Mouse (Mus musculus) G1E-ER4 (cell line): ENCODE results near the gene Eif3k. TPM values are rescaled to one million over a fixed set of nuclear protein-coding genes. Genes with fewer than 3 reads are reported as not detected.

Source experiments
- GATA1 ChIP-seq: IDR thresholded peaks from one replicate; pipeline ENCODE4 v1.8.0; 2012; ENCODE audit warnings: low read length, inconsistent platforms
- polyA plus RNA-seq: library from polyadenylated mRNA; stranded (reverse); fragments of >175 nt; gene quantifications from 2 replicates; pipeline ENCODE4 v1.2.3, GENCODE M21; 2012

Gene Eif3k
- polyA plus RNA-seq, 1 experiment, result 100 TPM

DNA sequence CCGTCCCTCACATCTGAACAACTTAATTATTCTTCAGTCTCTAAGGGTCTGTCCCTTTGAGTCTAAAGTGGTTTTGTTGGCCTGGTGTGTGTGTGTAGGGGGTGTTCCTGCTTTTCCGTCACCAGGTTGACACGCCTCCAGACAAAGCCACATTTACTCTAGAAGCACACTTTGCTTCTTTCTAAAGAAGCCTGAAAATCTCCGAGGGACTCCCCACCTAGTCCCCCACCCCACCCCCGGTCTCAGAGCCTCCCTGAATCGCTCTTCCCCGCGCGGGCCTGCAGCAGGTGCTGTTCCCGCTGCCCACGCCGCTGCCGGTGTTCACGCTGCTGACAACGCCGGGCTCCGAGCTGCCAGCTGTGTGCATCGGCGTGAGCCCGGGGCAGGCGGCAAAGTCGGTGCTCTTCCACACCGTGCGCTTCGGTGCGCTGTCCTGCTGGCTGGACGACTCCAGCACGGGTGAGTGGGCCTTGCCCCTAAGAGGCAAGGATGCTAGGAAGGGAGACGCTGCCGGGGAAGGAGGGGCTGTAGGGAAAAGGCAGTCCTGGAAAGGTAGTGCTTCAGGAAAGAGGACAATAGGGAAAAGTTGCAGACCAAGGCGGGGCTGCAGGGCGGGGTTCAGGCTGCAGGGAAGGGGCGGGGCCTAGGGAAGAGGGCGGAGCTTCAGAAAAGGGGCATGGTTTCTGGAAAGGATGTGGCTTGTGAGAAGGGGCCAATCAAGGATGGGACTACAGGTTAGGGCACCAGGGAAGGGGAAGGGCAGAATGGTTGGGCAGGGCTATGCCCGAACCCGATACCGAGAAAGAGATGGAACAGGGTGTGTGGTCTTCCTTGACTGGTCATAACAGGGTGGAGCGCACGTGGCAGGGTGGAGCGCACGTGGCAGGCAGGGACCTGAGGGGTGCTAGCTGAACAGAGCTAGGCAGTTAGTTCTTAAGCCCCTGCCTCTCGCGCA, 19.3 kb upstream of the Eif3k start:
- TF ChIP-seq GATA1, result no peak

DNA sequence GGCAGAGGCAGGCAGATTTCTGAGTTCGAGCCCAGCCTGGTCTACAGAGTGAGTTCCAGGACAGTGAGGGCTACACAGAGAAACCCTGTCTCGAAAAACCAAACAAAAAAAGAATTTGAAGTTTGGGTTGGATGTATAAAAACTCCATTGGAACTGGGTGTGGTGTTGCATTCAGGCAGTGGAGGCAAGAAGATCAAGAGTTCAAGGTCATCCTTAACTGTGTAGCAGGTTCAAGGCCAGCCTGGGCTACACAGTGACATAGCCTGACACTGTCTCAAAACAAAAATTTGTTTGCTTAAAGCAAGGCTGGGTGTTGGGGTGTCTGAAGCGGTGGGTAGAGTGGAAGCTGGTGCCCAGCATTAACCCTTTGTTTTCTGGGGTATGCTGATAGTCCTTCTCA, 11.7 kb upstream of the Eif3k start:
- no peak for TF ChIP-seq GATA1

DNA sequence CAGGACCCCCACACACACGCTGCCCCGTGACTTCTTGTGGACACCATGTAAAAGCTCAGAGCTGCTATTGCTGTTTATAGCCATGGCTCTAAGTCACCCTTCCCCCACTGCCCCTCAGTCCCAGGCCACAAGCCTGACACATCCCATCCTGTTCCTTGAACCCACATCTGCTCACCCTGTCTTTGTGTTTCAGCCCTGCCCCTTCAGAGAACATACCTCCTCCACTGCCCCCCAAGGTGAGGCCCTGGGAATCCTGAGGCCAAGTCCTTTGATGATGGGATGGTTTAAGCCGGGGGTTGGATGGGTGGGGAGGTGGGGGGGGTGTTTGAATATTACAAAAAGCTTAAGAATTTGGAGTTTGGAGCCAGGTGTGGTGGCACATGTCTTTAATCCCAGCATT, 11.3 kb upstream of the Eif3k start:
- TF ChIP-seq GATA1, result no peak

DNA sequence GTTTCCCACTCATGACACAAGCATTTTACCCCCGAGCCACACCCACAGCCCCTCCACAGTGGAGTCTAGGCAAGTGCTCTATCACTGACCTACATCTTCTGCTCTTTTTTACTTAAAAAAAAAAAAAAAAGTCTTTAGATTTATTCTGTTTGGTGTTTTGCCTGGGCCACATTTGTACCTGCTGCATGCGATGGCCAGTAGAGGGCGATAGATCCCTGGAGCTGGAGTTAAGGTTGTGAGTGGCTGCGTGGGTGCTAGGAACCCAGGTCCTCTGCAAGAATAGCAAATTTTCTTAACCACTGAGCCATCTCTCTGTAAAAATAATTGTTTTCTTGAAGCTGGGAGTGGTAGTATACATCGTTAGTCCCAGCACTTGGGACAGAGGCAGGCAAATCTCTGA, 10.0 kb upstream of the Eif3k start:
- no peak for TF ChIP-seq GATA1

DNA sequence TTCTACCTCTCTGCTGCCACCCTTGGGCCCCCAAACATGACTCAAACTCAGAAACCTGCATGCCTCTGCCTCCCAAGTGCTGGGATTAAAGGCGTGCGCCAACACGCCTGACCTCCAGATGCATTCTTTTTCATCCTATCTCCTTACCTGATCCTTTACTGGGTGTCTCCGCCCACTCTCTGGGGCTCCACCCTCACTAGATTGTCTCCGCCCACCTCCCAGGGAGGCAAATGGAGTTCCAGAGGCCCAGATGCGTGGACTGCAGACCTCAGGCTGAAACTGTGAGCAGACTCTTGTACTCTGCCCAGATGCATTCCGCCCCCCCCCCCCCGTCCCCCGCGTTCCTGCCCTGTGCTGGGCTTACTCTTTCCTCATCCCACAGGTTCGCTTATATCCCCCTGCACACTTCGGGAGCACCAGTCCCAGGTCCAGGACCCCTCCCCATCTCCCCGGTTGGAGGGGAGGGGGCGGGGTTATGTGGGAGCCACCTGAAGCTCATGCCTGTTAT, 9.2 kb upstream of the Eif3k start:
- TF ChIP-seq GATA1, result no peak

DNA sequence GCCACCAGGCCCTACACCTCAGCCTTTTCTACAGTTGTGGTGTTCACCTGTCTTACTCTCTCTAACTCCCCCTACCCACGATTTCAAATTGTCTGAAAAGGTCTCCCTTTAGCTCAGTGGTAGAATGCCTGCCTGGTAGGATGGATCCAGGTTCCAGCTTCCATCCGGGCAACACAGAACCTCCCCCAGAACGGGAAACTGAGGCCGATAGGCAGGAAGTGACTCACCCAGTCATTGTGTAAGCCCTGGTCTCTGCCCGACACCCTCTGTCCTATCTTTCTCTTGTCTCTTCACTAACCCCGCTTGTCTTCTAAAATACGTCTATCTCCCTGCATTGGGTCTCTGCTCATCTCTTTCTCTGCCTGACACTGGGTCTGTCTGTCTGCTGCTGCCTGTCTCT, 3.5 kb upstream of the Eif3k start:
- TF ChIP-seq GATA1, result no peak

DNA sequence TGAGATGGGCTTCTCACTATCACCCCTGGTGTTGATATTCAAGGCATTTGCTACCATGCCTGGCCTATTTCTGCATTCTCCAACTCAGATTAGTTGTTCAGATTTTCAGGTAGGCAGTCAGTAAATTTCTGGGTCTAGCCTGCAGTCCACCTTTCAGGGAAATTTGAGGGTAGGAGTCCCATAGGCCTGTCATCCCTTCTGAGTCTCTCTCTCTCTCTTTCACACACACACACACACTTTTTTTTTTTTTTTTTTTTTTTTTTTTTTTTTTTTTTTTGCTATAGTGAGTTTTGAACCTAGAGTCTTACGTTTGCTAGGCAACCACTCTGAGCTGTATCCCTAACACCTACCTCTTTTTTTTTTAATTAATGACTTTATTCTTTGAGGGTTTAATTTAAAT, 2.8 kb upstream of the Eif3k start:
- no peak for TF ChIP-seq GATA1

DNA sequence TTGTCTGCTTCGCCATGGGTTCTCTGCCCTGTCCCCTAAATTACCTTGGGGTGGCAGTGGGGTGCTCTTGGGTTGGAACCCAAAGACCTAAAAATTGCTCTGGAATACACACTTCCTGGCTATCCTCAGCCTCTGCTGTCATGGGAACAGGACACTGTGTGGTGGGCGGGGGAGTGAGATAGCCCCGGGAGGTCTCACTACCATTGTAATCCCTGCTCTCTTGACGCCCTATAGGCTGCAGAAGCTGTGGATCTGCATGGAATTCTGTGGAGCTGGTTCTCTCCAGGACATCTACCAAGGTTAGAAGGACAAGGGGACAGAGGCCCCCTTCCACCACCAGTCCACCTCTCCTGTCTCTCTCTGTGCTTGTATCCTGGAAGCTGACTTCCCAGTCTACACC, 2.2 kb upstream of the Eif3k start:
- TF ChIP-seq GATA1, result no peak

DNA sequence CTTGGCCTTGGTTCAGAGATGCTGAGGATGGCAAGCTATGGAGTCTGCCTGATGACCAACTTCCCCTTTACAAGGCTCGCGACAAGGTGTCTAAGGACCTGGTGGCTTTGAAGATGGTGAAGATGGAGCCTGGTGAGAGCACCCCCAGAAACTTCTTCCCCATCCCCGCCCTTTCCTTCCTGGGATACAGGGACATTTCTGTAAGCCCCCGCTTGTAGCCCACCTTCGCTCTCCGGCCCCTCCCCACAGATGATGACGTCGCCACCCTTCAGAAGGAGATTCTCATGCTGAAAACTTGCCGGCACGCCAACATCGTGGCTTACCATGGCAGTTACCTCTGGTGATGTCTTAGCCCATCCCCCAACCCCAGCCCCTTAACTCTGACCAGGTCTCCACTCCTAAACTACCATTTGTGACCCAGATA, 1.5 kb upstream of the Eif3k start:
- no peak for TF ChIP-seq GATA1

DNA sequence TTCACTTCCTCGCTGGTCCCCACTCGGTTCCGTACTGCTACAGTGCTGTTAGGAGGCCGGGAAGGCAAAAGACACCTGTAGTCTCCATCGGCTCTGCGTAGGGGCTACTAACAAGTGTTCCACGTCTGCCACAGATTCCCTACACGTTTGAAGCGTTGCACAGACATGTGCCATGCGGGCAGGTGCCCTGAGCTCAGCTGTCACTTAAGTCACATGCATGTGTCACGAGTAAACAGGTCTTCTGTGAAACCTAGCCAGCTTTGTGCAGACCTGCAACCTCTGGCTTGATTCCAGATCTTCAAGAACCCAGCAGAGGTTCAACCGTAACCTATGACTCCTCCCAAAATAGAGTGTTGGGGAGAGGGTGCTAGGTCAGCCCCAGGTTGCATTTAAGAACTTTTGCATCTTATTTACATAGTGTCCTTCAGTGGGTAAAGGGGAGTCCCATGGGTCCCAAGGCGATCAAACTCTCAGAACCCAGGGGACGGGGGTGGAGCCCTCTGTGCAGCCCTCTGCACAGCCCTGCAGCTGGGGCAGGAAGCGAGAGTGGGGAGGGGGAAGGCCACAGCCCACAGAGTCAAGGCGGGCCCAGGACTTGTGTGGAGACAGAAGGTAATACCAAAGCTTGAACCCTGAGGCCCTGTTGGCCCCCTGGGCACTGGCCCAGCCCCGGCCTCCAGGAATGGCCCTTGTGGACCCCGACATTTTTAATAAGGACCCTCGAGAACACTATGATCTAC, 780 bp upstream of the Eif3k start:
- TF ChIP-seq GATA1, result no peak

DNA sequence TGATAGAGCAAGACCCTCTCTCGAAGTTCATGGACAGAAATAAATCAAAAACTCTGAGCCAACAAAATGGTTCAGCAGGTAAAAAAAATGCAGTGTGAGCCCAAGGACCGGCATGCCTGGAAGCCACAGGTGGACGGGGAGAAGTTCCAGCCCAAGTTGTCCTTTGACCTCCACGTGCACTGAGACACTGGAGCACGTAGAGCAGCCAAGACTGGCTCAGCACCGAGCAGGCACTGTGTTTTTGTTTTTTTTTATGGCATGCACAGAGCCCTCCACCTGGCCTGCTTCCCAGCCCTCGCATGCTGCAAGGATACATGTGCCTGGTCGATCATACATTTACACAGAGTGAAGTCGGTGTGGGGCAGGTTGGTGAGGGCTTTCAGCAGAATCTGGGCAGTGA, 4.1 kb downstream of the Eif3k start:
- no peak for TF ChIP-seq GATA1

DNA sequence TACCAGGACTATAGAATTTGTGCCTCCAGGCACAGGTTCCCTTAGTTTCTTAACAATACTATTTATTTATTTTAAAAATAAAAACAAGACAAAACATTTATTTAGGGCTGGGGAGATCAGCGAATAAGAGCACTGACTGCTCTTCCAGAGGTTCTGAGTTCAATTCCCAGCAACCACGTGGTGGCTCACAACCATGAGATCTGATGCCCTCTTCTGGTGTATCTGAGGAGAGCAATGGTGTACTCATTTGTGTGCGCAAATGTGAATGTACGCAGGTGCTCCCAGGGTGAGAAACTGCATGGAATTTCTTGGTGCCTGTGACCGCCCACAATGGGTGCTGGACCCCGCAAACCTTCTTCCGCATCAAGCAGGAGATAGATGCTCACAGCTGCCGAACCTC, 8.6 kb downstream of the Eif3k start:
- TF ChIP-seq GATA1, result no peak

DNA sequence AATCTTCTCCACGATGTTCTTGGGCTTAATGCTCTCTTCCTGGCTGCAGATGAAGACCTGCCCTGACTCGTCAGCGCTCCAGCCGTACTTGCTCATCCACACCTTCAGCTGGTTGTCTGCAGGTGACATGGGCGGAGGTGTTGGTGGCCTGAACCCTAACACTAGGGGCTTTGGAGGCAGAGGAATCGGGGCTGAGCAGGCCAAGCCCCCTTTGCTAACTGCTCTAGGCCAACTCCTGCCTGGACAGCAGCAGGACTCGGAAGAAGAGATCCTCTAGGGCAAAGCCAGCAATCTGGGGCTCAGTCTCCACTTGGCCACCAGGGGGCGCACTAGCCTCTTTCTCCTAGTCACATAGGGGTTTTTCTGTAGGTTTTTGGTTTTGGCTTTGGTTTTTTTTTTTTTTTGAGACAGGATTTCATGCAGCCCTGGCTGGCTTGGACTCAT, 9.1 kb downstream of the Eif3k start:
- TF ChIP-seq GATA1, result no peak

DNA sequence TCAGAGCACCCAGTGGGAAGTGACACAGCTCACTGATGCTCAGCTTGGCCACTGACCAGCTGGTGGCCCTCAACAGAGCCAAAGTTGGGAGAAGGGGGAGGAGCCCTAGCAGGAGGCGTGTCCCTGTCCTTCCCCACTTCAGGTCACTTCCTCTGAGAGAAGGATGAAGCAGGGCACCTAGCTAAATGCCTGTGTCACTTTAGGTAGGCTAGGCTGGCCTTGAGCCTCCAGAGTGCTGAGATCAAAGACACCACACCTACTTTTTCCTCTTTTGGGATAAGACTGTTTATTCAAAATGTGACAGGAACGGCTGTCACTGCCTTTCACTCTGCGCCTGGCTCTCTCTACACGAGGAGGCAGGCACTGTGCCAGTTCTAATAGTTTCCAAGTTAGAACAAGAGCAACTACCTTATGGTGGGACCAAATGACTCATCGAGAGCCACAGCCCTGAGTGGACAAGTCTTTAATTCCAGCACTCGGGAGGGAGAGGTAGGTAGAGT, 9.8 kb downstream of the Eif3k start:
- no peak for TF ChIP-seq GATA1

DNA sequence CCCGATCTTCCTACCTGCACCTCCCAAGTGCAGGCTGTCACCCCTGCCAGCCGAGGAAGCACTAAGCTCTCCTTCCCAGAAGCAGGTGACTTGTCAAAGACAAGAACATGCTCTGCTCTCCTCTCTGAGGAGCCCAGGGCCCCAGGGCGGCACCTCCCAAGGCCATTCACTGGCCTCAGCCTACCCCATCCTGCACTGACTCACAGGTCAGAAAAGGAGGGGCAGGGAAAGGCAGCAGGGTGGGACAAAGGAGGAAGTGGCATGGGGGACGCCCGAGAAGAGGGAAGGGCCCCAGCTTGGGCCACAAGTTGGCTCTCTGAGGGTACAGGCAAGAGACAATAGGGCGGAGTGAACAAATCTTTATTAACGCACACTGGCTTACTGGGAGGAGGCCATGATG, 10.6 kb downstream of the Eif3k start:
- no peak for TF ChIP-seq GATA1
